Mouse (Mus musculus) embryonic facial prominence, embryonic 11.5 days (tissue): Measurements from ENCODE around the gene Erc1. TPM values are rescaled to one million over a fixed set of nuclear protein-coding genes. Genes with fewer than 3 reads are reported as not detected.
"Not testable (repeated sequence)": the region's sequence is repeated elsewhere in the genome, so short reads cannot be mapped to it uniquely, and the experiment has no call there.

Experiments
- ATAC-seq: fragments of 200-750 bp; cut with Nextera tagmentation; replicated peaks from 2 replicates; pipeline ENCODE4 v1.8.0; 2017; ENCODE audit warnings: low read depth; ENCODE audit not compliant: insufficient number of reproducible peaks, low FRiP score, low TSS enrichment
- DNase-seq: peaks from one replicate; pipeline ENCODE4 v3.0.0-alpha.2; 2015; ENCODE audit warnings: low spot score
- H3K27ac ChIP-seq: fragments of 300-500 bp; sonication (generic); replicated peaks from 2 replicates; pipeline ENCODE4 v1.5.1; 2014; ENCODE audit warnings: mild to moderate bottlenecking, low read depth, low read length, control low read depth
- H3K27me3 ChIP-seq: fragments of 300-500 bp; sonication (generic); 2 replicates; pipeline ENCODE4 v1.6.1; 2014; ENCODE audit warnings: mild to moderate bottlenecking, low read length, moderate library complexity, mixed read lengths; ENCODE audit not compliant: control insufficient read depth, insufficient read depth
- H3K36me3 ChIP-seq: fragments of 300-500 bp; sonication (generic); replicated peaks from 2 replicates; pipeline ENCODE4 v1.6.1; 2014; ENCODE audit warnings: low read depth, mild to moderate bottlenecking, low read length, moderate library complexity, mixed read lengths; ENCODE audit not compliant: control insufficient read depth, insufficient read depth
- H3K4me1 ChIP-seq: fragments of 300-500 bp; sonication (generic); 2 replicates; pipeline ENCODE4 v1.6.1; 2014; ENCODE audit warnings: low read length, mixed read lengths; ENCODE audit not compliant: control insufficient read depth, insufficient read depth
- H3K4me2 ChIP-seq: fragments of 300-500 bp; sonication (generic); 2 replicates; pipeline ENCODE4 v1.6.1; 2014; ENCODE audit warnings: low read depth, mild to moderate bottlenecking, control low read depth, low read length, moderate library complexity
- H3K4me3 ChIP-seq: fragments of 300-500 bp; sonication (generic); 2 replicates; pipeline ENCODE4 v1.5.1; 2014; ENCODE audit warnings: low read depth, low read length, control low read depth
- H3K9ac ChIP-seq: fragments of 300-500 bp; sonication (generic); replicated peaks from 2 replicates; pipeline ENCODE4 v1.6.1; 2014; ENCODE audit warnings: mild to moderate bottlenecking, control low read depth, low read length
- H3K9me3 ChIP-seq: fragments of 300-500 bp; sonication (generic); replicated peaks from 2 replicates; pipeline ENCODE4 v1.6.1; 2016; ENCODE audit warnings: mild to moderate bottlenecking, low read length, inconsistent platforms, mixed read lengths; ENCODE audit not compliant: control insufficient read depth
- WGBS: fragments of 180-500 bp; shearing (Covaris S2); extraction: QIAGEN DNeasy Blood & Tissue Kit; methylation state at CpG from one replicate; pipeline ENCODE4 v1.1.7; 2014; 5-methylcytosine and 5-hydroxymethylcytosine counted together
- polyA plus RNA-seq: library from polyadenylated mRNA; unstranded; fragments of >200 nt; fragmentation: Nextera tagmentation; extraction: Ambion mirVana; gene quantifications from 2 replicates; pipeline ENCODE4 v1.2.1, GENCODE M21; 2014

Erc1 gene
- polyA plus RNA-seq, 1 experiment from 2014 or later = 27.6 TPM

GRCm38 (mm10) chr6:119658441-119658840 lies 189.5 kb downstream of the Erc1 start:
- H3K27me3 ChIP-seq = no peaks in the 10 kb centered on the region
- 94% methylated on average over 2 of the region's 2 CpGs for WGBS
- no peaks in the 10 kb centered on the region; the same call in 1 of the 2 replicates for H3K4me1 ChIP-seq
- H3K4me2 ChIP-seq = no peak overlapping the region
- H3K36me3 ChIP-seq = no peaks in the 10 kb centered on the region
- no peak overlapping the region for H3K27ac ChIP-seq
- ATAC-seq (no peak), DNase-seq (no peak)
- no peak overlapping the region for H3K4me3 ChIP-seq
- H3K9me3 ChIP-seq = no peaks in the 10 kb centered on the region
- H3K9ac ChIP-seq = no peak overlapping the region

- H3K27ac ChIP-seq = no peak overlapping the region
- H3K4me2 ChIP-seq = no peak overlapping the region
- H3K9ac ChIP-seq = no peak overlapping the region
- no peaks in the 10 kb centered on the region; the same call in 1 of the 2 replicates for H3K4me1 ChIP-seq
- ATAC-seq = no peak
- DNase-seq = no peak
- WGBS = 89% methylated on average over 7 of the region's 7 CpGs
- H3K9me3 ChIP-seq = no peaks in the 10 kb centered on the region
- no peak overlapping the region for H3K4me3 ChIP-seq
- H3K27me3 ChIP-seq = no peaks in the 10 kb centered on the region
- no peaks in the 10 kb centered on the region for H3K36me3 ChIP-seq
Observed at GRCm38 (mm10) chr6:119657418-119658178, 190.4 kb downstream of the Erc1 start.

- not testable (repeated sequence) for ATAC-seq, H3K4me1 ChIP-seq, H3K27ac ChIP-seq, DNase-seq, H3K4me2 ChIP-seq, H3K9ac ChIP-seq, H3K27me3 ChIP-seq, H3K4me3 ChIP-seq, H3K9me3 ChIP-seq, H3K36me3 ChIP-seq
- 94% methylated on average over 2 of the region's 2 CpGs for WGBS
Observed at GRCm38 (mm10) chr6:119654777-119655176, 193.2 kb downstream of the Erc1 start.

GRCm38 (mm10) chr6:119643880-119644460 lies 204.0 kb downstream of the Erc1 start:
- ATAC-seq = no peak
- no peak overlapping the region for H3K9ac ChIP-seq
- no peak overlapping the region for H3K4me2 ChIP-seq
- no peak overlapping the region for H3K27ac ChIP-seq
- no peak overlapping the region for H3K4me3 ChIP-seq
- H3K9me3 ChIP-seq = no peaks in the 10 kb centered on the region
- H3K36me3 ChIP-seq = no peaks in the 10 kb centered on the region
- no peaks in the 10 kb centered on the region for H3K4me1 ChIP-seq
- H3K27me3 ChIP-seq = no peaks in the 10 kb centered on the region
- 66% methylated on average over 14 of the region's 14 CpGs for WGBS
- DNase-seq = no peak

- H3K4me1 ChIP-seq = no peaks in the 10 kb centered on the region
- H3K27me3 ChIP-seq = no peaks in the 10 kb centered on the region
- DNase-seq (no peak), ATAC-seq (no peak)
- no peak overlapping the region for H3K4me3 ChIP-seq
- H3K27ac ChIP-seq = no peak overlapping the region
- no peak overlapping the region for H3K9ac ChIP-seq
- H3K9me3 ChIP-seq = no peaks in the 10 kb centered on the region
- no peaks in the 10 kb centered on the region for H3K36me3 ChIP-seq
- no peak overlapping the region for H3K4me2 ChIP-seq
- WGBS = 87% methylated on average over 7 of the region's 7 CpGs
Observed at GRCm38 (mm10) chr6:119643178-119643728, 204.7 kb downstream of the Erc1 start.

GRCm38 (mm10) chr6:119642718-119643117 lies 205.2 kb downstream of the Erc1 start:
- H3K9ac ChIP-seq = no peak overlapping the region
- no peak for DNase-seq
- ATAC-seq = no peak
- no peaks in the 10 kb centered on the region for H3K27me3 ChIP-seq
- no peak overlapping the region for H3K27ac ChIP-seq
- H3K4me1 ChIP-seq = no peaks in the 10 kb centered on the region
- no peak overlapping the region for H3K4me2 ChIP-seq
- H3K9me3 ChIP-seq = no peaks in the 10 kb centered on the region
- no peaks in the 10 kb centered on the region for H3K36me3 ChIP-seq
- H3K4me3 ChIP-seq = no peak overlapping the region
- 89% methylated on average over 2 of the region's 2 CpGs for WGBS

- WGBS = 9% methylated on average over 2 of the region's 2 CpGs
- H3K36me3 ChIP-seq = no peaks in the 10 kb centered on the region
- H3K27ac ChIP-seq = no peak overlapping the region; the same call in 1 of the 2 replicates
- no peaks in the 10 kb centered on the region for H3K9me3 ChIP-seq
- no peak overlapping the region for H3K4me2 ChIP-seq
- no peaks in the 10 kb centered on the region; the same call in 1 of the 2 replicates for H3K4me1 ChIP-seq
- ATAC-seq (peak; percentile 86), DNase-seq (peak; percentile 90)
- H3K27me3 ChIP-seq = no peaks in the 10 kb centered on the region
- no peak overlapping the region for H3K9ac ChIP-seq
- no peak overlapping the region for H3K4me3 ChIP-seq
Observed at GRCm38 (mm10) chr6:119635629-119636028, 212.3 kb downstream of the Erc1 start.

GRCm38 (mm10) chr6:119630622-119631021 lies 217.3 kb downstream of the Erc1 start:
- no peak overlapping the region for H3K4me2 ChIP-seq
- no peaks in the 10 kb centered on the region for H3K27me3 ChIP-seq
- no peak for DNase-seq
- ATAC-seq = no peak
- no peaks in the 10 kb centered on the region; the same call in 1 of the 2 replicates for H3K4me1 ChIP-seq
- no peak overlapping the region for H3K4me3 ChIP-seq
- H3K36me3 ChIP-seq = no peaks in the 10 kb centered on the region
- 87% methylated on average over 3 of the region's 3 CpGs for WGBS
- no peak overlapping the region for H3K27ac ChIP-seq
- H3K9me3 ChIP-seq = no peaks in the 10 kb centered on the region
- H3K9ac ChIP-seq = no peak overlapping the region
